In genomic region chr4:126532292-126532691, GRCm38 (mm10) we compare ENCODE assay signal across 8 mouse cellular contexts. TPM values are rescaled to one million over a fixed set of nuclear protein-coding genes. Genes with fewer than 3 reads are reported as not detected.
DNase-seq lines count a peak whose midpoint lies in the region; ATAC-seq and TF ChIP-seq lines count a peak whose summit lies in the region.

No protein-coding gene starts in this region.

- peak overlapping the region; percentile 67 for H3K4me3 ChIP-seq in lung, adult 2 months (replicated peaks; ENCODE audit: extremely low read depth, low read depth, low read length)
- H3K4me3 ChIP-seq in forebrain, embryonic 11.5 days (ENCODE audit: low read depth, low read length) = peak overlapping the region; percentile 98
- H3K4me3 ChIP-seq in intestine, postnatal 0 days (ENCODE audit: low read depth, low read length) = peak overlapping the region; percentile 94
- peak overlapping the region; percentile 99 for H3K4me3 ChIP-seq in neural tube, embryonic 14.5 days (ENCODE audit: low read depth, low read length)

- no peak for TF ChIP-seq POLR2A in lung, adult 2 months (IDR thresholded peaks at IDR 0.05; ENCODE audit: borderline replicate concordance, extremely low read depth, low read depth, low read length)

- no peak overlapping the region for H3K27ac ChIP-seq in forebrain, embryonic 11.5 days (ENCODE audit: low read depth, low read length)
- H3K27ac ChIP-seq in intestine, postnatal 0 days (ENCODE audit: low read depth, low read length) = no peak overlapping the region
- H3K27ac ChIP-seq in neural tube, embryonic 14.5 days (ENCODE audit: low read depth, low read length) = no peak overlapping the region; the same call in 1 of the 2 replicates

- H3K4me1 ChIP-seq in lung, adult 2 months (ENCODE audit: control insufficient read depth, insufficient read depth, low read length) = peaks cover 8% of the 10 kb centered on the region
- H3K4me1 ChIP-seq in forebrain, embryonic 11.5 days (replicated peaks; ENCODE audit: control insufficient read depth, insufficient read depth, low read length) = 0 out of 2 replicates have a peak, but pooled peaks cover 3% of the 10 kb centered on the region
- H3K4me1 ChIP-seq in intestine, postnatal 0 days (replicated peaks; ENCODE audit: control insufficient read depth, insufficient read depth, low read length) = no peaks in the 10 kb centered on the region
- H3K4me1 ChIP-seq in neural tube, embryonic 14.5 days (ENCODE audit: control insufficient read depth, insufficient read depth, low read length) = peaks cover 12% of the 10 kb centered on the region

- H3K27me3 ChIP-seq in forebrain, embryonic 11.5 days (ENCODE audit: control insufficient read depth, insufficient read depth, low read length) = no peaks in the 10 kb centered on the region; the same call in 1 of the 2 replicates
- H3K27me3 ChIP-seq in intestine, postnatal 0 days (replicated peaks; ENCODE audit: control insufficient read depth, insufficient read depth, low read length) = no peaks in the 10 kb centered on the region
- no peaks in the 10 kb centered on the region for H3K27me3 ChIP-seq in neural tube, embryonic 14.5 days (ENCODE audit: control insufficient read depth, insufficient read depth, low read length)

- no peaks in the 10 kb centered on the region for H3K9me3 ChIP-seq in forebrain, embryonic 11.5 days (ENCODE audit: control insufficient read depth, low read length)
- H3K9me3 ChIP-seq in intestine, postnatal 0 days (ENCODE audit: control insufficient read depth) = no peaks in the 10 kb centered on the region
- no peaks in the 10 kb centered on the region for H3K9me3 ChIP-seq in neural tube, embryonic 14.5 days (ENCODE audit: control insufficient read depth, low read length)

- peak overlapping the region; percentile 64 for H3K4me2 ChIP-seq in forebrain, embryonic 11.5 days (ENCODE audit: low read depth, low read length, severe bottlenecking)
- H3K4me2 ChIP-seq in intestine, postnatal 0 days (replicated peaks; ENCODE audit: low read depth) = peak overlapping the region; percentile 99
- H3K4me2 ChIP-seq in neural tube, embryonic 14.5 days (ENCODE audit: low read depth, low read length) = peak overlapping the region; percentile 85

- ATAC-seq in forebrain, embryonic 11.5 days (replicated peaks; ENCODE audit: low FRiP score) = no peak
- ATAC-seq in intestine, postnatal 0 days = no peak
- ATAC-seq in neural tube, embryonic 14.5 days (ENCODE audit: low read depth) = no peak

- H3K36me3 ChIP-seq in forebrain, embryonic 11.5 days (ENCODE audit: control insufficient read depth, insufficient read depth, low read length) = no peaks in the 10 kb centered on the region
- H3K36me3 ChIP-seq in intestine, postnatal 0 days (ENCODE audit: control insufficient read depth, insufficient read depth) = no peaks in the 10 kb centered on the region
- H3K36me3 ChIP-seq in neural tube, embryonic 14.5 days (ENCODE audit: control insufficient read depth, insufficient read depth, low read length) = no peaks in the 10 kb centered on the region

- no peak for TF ChIP-seq CTCF in lung, adult 2 months (IDR thresholded peaks at IDR 0.05; ENCODE audit: insufficient read depth, low read length)
- no peak for TF ChIP-seq CTCF in intestine, postnatal 0 days (IDR thresholded peaks at IDR 0.05; ENCODE audit: low read depth)

- DNase-seq in lung, adult 2 months = no peak
- no peak for DNase-seq in lung, postnatal 25 days (ENCODE audit: low spot score)
- DNase-seq in forebrain, embryonic 11.5 days (ENCODE audit: low spot score) = no peak
- DNase-seq in adrenal gland, postnatal 25 days = no peak
- DNase-seq in layer of hippocampus, adult 18-20 months (ENCODE audit: low spot score in 2 of 2) = no peak
- DNase-seq in ovary, postnatal 10 days (ENCODE audit: low spot score) = no peak

- 40% methylated on average over 5 of the region's 5 CpGs for WGBS in lung, adult 2 months
- WGBS in forebrain, embryonic 11.5 days = 41% methylated on average over 5 of the region's 5 CpGs
- WGBS in intestine, postnatal 0 days = 59% methylated on average over 5 of the region's 5 CpGs
- 32% methylated on average over 5 of the region's 5 CpGs for WGBS in neural tube, embryonic 14.5 days

- H3K9ac ChIP-seq in forebrain, embryonic 11.5 days (ENCODE audit: low read length) = peak overlapping the region; percentile 89
- no peak overlapping the region for H3K9ac ChIP-seq in intestine, postnatal 0 days (ENCODE audit: low read depth, low read length)
- peak overlapping the region; percentile 96 for H3K9ac ChIP-seq in neural tube, embryonic 14.5 days (replicated peaks; ENCODE audit: low read depth, low read length)

RNA-seq across cellular contexts. Expression of gene Ago4, which starts 1.0 kb away (rescaled TPM):
- 2.9 and 4.2 TPM in 2 replicates for polyA plus RNA-seq in lung, adult 2 months (2012; rRNA removed)
- 3.4 and 3.6 TPM in 2 replicates for polyA plus RNA-seq in forebrain, embryonic 11.5 days (2014; fragmentation: Nextera tagmentation; extraction: Ambion mirVana)
- 0.90 and 1.1 TPM in 2 replicates for polyA plus RNA-seq in intestine, postnatal 0 days (2015; fragmentation: Nextera tagmentation; extraction: Ambion mirVana)
- 11.3 and 12.7 TPM in 2 replicates for polyA plus RNA-seq in neural tube, embryonic 14.5 days (2014; fragmentation: Nextera tagmentation; extraction: Ambion mirVana)
- total RNA-seq in adrenal gland, postnatal 25 days (2021) = 6.4 and 8.8 TPM in 2 replicates
- 1 to 10 TPM; 8.1 to 9.7 TPM for total RNA-seq in layer of hippocampus, adult 18-20 months (2021)

RNA-seq across cellular contexts. Expression of gene Clspn, which starts 24.4 kb away (rescaled TPM):
- polyA plus RNA-seq in lung, adult 2 months (2012; rRNA removed) = 0.12 and 0.44 TPM in 2 replicates
- 62.7 and 71.2 TPM in 2 replicates for polyA plus RNA-seq in forebrain, embryonic 11.5 days (2014; fragmentation: Nextera tagmentation; extraction: Ambion mirVana)
- polyA plus RNA-seq in intestine, postnatal 0 days (2015; fragmentation: Nextera tagmentation; extraction: Ambion mirVana) = 8.3 and 10.2 TPM in 2 replicates
- polyA plus RNA-seq in neural tube, embryonic 14.5 days (2014; fragmentation: Nextera tagmentation; extraction: Ambion mirVana) = 3.0 and 3.4 TPM in 2 replicates
- 5.0 and 7.0 TPM in 2 replicates for total RNA-seq in adrenal gland, postnatal 25 days (2021)
- total RNA-seq in layer of hippocampus, adult 18-20 months (2021) = under 1 TPM; 0.87 to 0.91 TPM
